Mouse (Mus musculus): ENCODE measurements around the gene Gm20458. TPM values are rescaled to one million over a fixed set of nuclear protein-coding genes. Genes with fewer than 3 reads are reported as not detected.

The Gm20458 gene
- polyA plus RNA-seq, 1 experiment from 2014 or later, result 17.6 TPM

DNA sequence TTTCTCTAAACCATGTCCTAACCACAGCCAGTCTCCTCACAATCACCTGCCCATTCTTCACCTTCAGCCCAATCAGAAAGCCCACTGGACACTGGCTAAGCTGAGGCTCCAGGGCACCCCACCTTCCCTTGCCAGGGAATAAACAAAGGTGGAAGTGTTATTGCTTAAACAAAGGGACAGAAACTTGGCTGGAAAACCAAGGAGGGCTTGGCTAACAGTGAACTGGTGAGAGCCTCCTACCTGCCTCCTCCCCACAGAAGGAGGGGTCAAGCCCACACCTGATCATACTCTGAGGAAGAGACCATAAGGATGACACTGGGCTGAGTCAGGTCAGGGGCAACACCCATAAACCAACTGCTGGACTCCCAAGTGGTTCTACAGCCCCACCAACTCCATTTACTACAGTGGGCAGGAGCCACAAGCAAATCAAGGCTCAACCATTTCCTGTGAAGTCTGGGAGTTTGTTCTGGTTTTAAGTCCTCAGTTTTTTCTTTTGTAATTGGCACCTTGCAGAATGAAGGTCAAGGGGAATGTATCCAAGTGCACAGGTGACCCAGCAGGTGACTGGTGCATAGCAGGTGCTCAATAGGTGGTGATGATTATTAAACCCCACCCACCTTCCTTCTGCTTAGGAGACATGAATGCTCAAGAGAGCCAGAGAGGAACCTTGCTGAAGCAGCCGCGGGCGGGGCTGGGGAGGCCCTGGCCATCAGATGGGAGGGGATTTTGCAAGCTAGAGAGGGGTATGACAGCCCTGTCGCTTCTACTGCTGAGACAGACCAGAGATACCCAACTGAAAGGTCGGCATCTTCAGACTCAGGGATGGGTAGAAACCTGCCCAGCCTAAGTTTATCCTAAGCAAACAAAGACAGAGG lies 25.3 kb upstream of the Gm20458 start:
- 37% methylated on average over 5 of the region's 5 CpGs for WGBS
- Histone ChIP-seq H3K4me3 (no peak overlapping the region), H3K9ac (no peak overlapping the region), H3K36me3 (no peaks in the 10 kb centered on the region), H3K27ac (peak overlapping the region; percentile 12; the same call in 1 of the 2 replicates), H3K4me1 (peaks cover 94% of the 10 kb centered on the region), H3K9me3 (no peaks in the 10 kb centered on the region), H3K4me2 (no peak overlapping the region), H3K27me3 (no peaks in the 10 kb centered on the region)
- no peak for ATAC-seq (ENCODE audit: borderline replicate concordance, extremely low read depth, low FRiP score, low TSS enrichment)

DNA sequence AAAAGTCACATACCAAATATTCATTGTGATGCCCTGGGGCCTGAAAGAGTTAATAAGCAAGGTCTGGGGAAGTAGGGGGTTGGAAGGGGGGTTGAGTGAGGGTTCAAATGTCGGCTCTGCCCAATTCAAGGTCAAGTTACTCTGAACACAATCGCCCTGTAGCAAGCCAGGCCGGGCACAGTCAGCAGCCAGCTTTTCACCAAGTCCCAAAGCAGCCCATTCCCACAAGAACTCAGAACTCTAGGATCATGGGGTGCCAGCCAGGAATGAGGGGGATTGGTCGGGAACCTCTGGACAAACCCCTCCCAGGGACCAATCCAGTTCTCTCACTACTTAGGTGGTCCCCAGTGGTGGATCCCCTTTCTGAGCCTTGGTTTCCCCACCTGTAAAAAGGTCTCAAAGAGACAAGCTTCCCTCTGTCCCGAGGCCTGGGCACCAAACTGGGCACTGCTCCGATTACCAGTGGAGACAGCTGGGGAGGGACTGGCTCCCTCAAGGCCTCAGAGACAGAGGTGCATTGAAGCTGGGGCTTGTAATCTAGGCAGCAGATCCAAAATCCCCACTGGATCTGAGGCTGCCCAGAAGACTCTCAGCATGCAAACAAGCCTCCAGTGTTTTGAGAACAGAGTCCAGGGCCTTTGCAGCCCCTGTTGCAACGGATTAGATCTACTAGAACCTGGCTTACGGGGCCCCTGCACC lies 24.4 kb upstream of the Gm20458 start:
- Histone ChIP-seq H3K27ac (peak overlapping the region; percentile 35; the same call in 1 of the 2 replicates), H3K4me1 (peaks cover 94% of the 10 kb centered on the region), H3K9me3 (no peaks in the 10 kb centered on the region), H3K27me3 (no peaks in the 10 kb centered on the region), H3K4me2 (peak overlapping the region; percentile 17; the same call in 1 of the 2 replicates), H3K9ac (no peak overlapping the region), H3K4me3 (no peak overlapping the region), H3K36me3 (no peaks in the 10 kb centered on the region)
- 23% methylated on average over 8 of the region's 8 CpGs for WGBS
- ATAC-seq (ENCODE audit: borderline replicate concordance, extremely low read depth, low FRiP score, low TSS enrichment), result no peak

DNA sequence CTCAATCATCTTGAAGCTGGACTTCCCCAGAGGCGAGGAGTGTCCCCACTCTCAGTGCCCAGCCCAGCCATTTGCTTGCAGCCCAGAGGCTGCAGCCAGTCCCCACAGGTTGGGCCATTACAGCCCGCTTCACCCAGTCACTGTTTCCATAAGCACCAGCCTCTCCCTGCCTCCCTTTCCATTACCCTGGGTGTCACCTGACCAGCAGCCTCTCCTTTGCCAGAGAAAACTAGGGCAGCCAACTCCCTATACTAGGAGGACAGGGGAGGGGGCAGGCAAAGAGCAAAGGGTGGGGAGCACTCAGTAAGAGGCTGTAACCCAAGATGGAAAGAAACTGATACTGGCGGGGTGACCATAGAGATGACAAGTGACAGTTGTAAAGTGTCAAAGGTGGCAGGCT lies 23.8 kb upstream of the Gm20458 start:
- Histone ChIP-seq H3K27ac (peak overlapping the region; percentile 35; the same call in 1 of the 2 replicates), H3K9me3 (no peaks in the 10 kb centered on the region), H3K4me2 (peak overlapping the region; percentile 17; the same call in 1 of the 2 replicates), H3K4me3 (no peak overlapping the region), H3K9ac (no peak overlapping the region), H3K27me3 (no peaks in the 10 kb centered on the region), H3K4me1 (peaks cover 94% of the 10 kb centered on the region), H3K36me3 (no peaks in the 10 kb centered on the region)
- WGBS, result 45% methylated on average over 3 of the region's 3 CpGs
- ATAC-seq (ENCODE audit: borderline replicate concordance, extremely low read depth, low FRiP score, low TSS enrichment), result no peak

DNA sequence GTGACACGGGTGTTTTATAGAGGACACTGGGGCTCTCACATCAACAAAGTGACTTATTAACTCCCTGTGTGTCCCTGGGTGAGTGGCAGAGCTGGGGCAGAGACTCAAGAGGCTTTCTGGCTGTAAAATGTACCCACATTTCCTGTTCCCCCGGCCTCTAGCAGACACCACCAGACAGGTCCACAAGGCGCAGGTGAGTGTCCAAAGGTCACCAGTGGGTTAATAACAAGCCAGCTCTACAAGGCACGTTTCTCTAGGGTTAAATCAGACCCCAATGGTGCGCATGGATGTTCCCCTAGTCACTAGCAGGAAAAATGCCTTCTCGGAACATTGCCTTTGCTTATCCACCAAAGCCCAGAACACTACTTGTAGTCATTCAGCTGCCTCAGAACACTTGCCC lies 23.1 kb upstream of the Gm20458 start:
- Histone ChIP-seq H3K9me3 (no peaks in the 10 kb centered on the region), H3K4me1 (peaks cover 92% of the 10 kb centered on the region), H3K9ac (no peak overlapping the region), H3K4me3 (no peak overlapping the region), H3K27ac (peak overlapping the region; percentile 22; the same call in 1 of the 2 replicates), H3K4me2 (peak overlapping the region; percentile 26; the same call in 1 of the 2 replicates), H3K27me3 (no peaks in the 10 kb centered on the region), H3K36me3 (no peaks in the 10 kb centered on the region)
- no peak for ATAC-seq (ENCODE audit: borderline replicate concordance, extremely low read depth, low FRiP score, low TSS enrichment)
- 39% methylated on average over 6 of the region's 6 CpGs for whole genome bisulfite sequencing

DNA sequence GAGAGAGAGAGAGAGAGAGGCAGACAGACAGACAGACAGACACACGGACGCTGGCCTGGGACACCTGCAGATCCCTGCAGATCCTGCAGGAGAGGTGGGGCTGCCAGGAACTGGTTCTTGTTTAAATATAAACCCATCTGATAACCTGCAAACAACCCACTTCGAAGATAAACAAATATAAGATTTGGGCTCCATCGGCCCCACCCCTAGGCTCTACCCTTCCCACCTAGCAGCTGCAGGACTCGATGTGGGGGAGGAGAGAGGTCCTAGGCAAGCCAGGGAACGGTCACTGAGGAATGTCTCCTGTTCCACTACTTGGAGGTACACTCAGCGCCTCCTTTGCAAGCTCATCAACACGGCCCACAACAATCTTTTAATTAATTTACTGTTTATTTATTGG lies 22.5 kb upstream of the Gm20458 start:
- peak overlapping the region; percentile 26; the same call in 1 of the 2 replicates for H3K4me2 ChIP-seq
- H3K27ac ChIP-seq, result 0 out of 2 replicates have a peak overlapping the region, but pooled peaks have one; percentile 22
- no peaks in the 10 kb centered on the region for H3K36me3 ChIP-seq
- H3K9me3 ChIP-seq, result no peaks in the 10 kb centered on the region
- no peak overlapping the region for H3K9ac ChIP-seq
- 35% methylated on average over 8 of the region's 8 CpGs for WGBS
- no peaks in the 10 kb centered on the region for H3K27me3 ChIP-seq
- no peak for ATAC-seq (ENCODE audit: borderline replicate concordance, extremely low read depth, low FRiP score, low TSS enrichment)
- 0 out of 2 replicates have a peak overlapping the region, but pooled peaks have one; percentile 1 for H3K4me3 ChIP-seq
- H3K4me1 ChIP-seq, result peaks cover 89% of the 10 kb centered on the region

DNA sequence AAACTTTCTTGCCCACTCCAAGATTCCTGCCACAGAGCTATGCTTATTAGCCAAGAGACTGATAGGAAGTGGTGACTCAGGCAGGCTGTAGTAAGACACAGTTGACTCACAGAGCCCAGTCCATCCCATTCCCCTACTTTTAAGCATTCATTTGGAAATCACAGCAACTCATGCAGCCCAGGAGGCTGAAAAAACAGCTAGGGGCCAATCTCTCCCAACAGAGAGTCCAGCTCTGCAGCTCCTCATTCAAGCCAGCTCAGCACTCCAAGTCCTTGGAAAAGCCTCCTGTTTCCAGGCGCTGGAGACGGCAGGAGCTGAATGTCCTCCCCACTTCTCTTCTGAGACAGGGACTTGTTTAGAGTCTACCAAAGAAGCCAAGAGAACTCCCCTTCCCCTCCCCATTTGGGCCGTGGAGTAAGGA lies 21.8 kb upstream of the Gm20458 start:
- H3K4me3 ChIP-seq, result no peak overlapping the region
- no peak overlapping the region; the same call in 1 of the 2 replicates for H3K27ac ChIP-seq
- H3K4me1 ChIP-seq, result peaks cover 89% of the 10 kb centered on the region
- H3K4me2 ChIP-seq, result peak overlapping the region; percentile 84
- no peaks in the 10 kb centered on the region for H3K9me3 ChIP-seq
- no peak for ATAC-seq (ENCODE audit: borderline replicate concordance, extremely low read depth, low FRiP score, low TSS enrichment)
- no peaks in the 10 kb centered on the region for H3K36me3 ChIP-seq
- no peaks in the 10 kb centered on the region for H3K27me3 ChIP-seq
- no peak overlapping the region for H3K9ac ChIP-seq
- WGBS, result 37% methylated on average over 3 of the region's 3 CpGs

DNA sequence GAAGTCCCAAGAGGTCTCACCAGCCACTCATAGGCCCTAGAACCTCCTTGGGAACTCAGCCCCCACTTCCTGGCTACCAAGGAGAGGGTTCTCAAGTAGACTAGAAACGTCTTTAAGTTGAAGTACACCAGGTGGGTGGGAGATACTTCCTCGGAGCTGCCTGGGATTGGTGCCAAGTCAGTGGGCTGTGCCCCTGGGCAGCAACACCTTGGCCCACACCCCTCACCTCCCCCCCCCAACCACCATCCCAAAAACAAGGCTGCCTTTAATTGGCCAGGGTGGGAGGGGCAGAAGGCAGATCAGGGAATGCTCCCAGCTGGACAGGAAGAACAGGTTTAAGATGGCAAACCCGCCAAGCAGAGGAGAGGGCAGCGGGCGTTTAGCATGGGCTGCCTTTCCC lies 20.5 kb upstream of the Gm20458 start:
- peaks cover 76% of the 10 kb centered on the region for H3K4me1 ChIP-seq
- peak overlapping the region; percentile 69; the same call in 1 of the 2 replicates for H3K27ac ChIP-seq
- no peak overlapping the region for H3K9ac ChIP-seq
- H3K27me3 ChIP-seq, result no peaks in the 10 kb centered on the region
- H3K36me3 ChIP-seq, result no peaks in the 10 kb centered on the region
- 49% methylated on average over 5 of the region's 5 CpGs for WGBS
- no peaks in the 10 kb centered on the region for H3K9me3 ChIP-seq
- H3K4me3 ChIP-seq, result peak overlapping the region; percentile 74
- ATAC-seq (ENCODE audit: borderline replicate concordance, extremely low read depth, low FRiP score, low TSS enrichment), result peak; percentile 19
- H3K4me2 ChIP-seq, result peak overlapping the region; percentile 84

DNA sequence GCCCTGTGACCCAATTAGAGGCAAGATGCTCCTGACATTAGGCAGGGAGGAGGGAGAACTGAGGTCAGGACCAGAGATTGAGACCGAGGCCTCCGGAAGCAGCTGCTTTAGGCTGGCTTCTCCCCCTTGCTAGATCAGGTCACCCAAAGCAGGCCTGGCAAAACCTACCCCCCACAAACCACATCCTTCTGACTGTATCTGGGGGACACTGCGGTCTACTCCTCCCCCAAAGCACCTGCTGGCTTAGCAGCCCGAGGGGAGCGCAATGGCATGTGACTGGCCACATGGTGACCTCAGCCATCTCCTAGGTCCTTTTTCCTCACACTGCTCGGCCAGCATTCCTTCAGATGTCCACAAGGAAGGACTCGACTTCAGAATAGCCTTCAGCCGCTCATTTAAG lies 19.6 kb upstream of the Gm20458 start:
- no peak for ATAC-seq (ENCODE audit: borderline replicate concordance, extremely low read depth, low FRiP score, low TSS enrichment)
- no peaks in the 10 kb centered on the region for H3K36me3 ChIP-seq
- H3K4me1 ChIP-seq, result peaks cover 68% of the 10 kb centered on the region
- peak overlapping the region; percentile 84 for H3K4me2 ChIP-seq
- WGBS, result 38% methylated on average over 8 of the region's 8 CpGs
- H3K9ac ChIP-seq, result peak overlapping the region; percentile 83
- H3K4me3 ChIP-seq, result peak overlapping the region; percentile 74
- peak overlapping the region; percentile 69 for H3K27ac ChIP-seq
- no peaks in the 10 kb centered on the region for H3K9me3 ChIP-seq
- H3K27me3 ChIP-seq, result no peaks in the 10 kb centered on the region

DNA sequence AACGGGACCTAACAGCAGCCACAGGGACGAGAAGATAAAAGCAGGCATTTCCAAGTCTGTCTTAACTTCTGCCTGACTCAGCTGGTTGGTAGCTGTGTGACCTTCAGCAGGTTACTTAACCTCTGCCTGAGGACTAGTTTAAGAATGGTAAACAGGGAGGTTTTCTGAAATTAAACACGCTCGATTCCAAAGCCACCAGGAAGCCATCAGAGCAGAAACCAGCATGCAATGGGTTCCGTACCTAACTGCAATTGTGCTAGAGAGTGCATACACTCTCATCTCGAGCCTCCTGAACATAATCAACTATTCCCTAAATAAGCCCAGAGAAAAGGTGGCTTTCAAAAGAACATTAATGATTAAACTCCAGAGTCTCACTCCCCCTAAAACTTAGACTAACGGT lies 19.0 kb upstream of the Gm20458 start:
- no peak for ATAC-seq (ENCODE audit: borderline replicate concordance, extremely low read depth, low FRiP score, low TSS enrichment)
- no peaks in the 10 kb centered on the region for H3K27me3 ChIP-seq
- H3K36me3 ChIP-seq, result no peaks in the 10 kb centered on the region
- H3K27ac ChIP-seq, result 0 out of 2 replicates have a peak overlapping the region, but pooled peaks have one; percentile 69
- WGBS, result 25% methylated on average over 7 of the region's 7 CpGs
- peak overlapping the region; percentile 74 for H3K4me3 ChIP-seq
- H3K9me3 ChIP-seq, result no peaks in the 10 kb centered on the region
- H3K4me1 ChIP-seq, result peaks cover 62% of the 10 kb centered on the region
- H3K9ac ChIP-seq, result peak overlapping the region; percentile 83
- peak overlapping the region; percentile 84 for H3K4me2 ChIP-seq

DNA sequence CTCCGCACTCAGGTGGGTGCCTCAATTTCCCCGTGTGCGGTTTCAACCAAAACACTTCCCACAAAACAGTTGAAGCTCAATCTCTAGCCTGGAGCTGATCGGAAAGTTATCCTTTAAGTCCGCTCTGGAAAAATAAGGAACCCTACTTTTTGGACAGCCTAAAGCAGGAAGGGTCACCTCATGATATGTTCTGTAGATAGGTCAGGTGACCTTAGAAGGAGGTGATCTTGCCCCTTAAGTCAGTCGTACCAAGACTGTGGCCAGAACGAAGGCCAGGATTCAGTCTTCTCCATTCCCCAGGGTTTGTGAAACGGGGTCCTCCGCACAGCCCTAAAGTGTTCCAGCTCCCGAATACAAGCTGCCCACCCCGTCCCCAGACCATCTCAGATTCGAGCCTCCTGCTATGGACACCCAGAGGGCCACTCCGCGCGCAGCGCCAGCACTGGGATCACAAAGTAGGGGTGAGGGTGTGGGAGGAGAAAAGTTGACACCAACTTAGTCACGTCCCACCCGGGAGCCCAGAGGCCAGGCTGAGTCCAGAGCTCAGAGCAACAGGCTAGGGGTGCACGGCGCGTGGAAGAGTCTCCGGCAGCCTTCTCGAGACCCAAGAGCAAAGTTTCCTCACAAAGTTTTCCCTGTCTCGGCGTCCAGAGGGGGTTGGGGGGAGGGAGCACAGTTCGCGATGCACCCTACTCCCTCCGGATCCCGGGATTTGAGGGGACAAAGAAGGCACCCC lies 18.3 kb upstream of the Gm20458 start:
- peak; percentile 65 for ATAC-seq (ENCODE audit: borderline replicate concordance, extremely low read depth, low FRiP score, low TSS enrichment)
- Histone ChIP-seq H3K9me3 (no peaks in the 10 kb centered on the region), H3K9ac (peak overlapping the region; percentile 83), H3K36me3 (no peaks in the 10 kb centered on the region), H3K4me3 (peak overlapping the region; percentile 74), H3K4me2 (peak overlapping the region; percentile 84), H3K27ac (peak overlapping the region; percentile 89), H3K27me3 (no peaks in the 10 kb centered on the region), H3K4me1 (peaks cover 54% of the 10 kb centered on the region)
- 3% methylated on average over 29 of the region's 29 CpGs for WGBS

DNA sequence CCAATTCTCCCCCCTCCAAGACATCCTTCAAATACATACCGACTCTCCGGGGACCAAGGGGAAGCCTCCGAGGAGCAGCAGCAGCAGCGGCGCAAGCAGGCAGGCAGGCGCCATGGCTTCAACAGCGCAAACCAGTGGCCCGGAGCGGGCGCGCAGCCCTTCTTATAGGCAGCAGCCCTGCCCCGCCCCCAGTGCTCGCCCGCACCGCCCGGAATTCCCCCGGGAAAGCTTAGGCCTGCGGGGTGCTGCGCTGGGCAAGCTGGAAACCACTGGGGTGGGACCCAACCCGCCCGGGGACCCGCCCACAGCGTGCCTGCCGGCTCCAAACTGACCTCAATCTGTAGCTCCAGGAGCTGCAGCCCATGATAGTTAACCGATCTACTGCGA lies 17.7 kb upstream of the Gm20458 start:
- Histone ChIP-seq H3K9ac (peak overlapping the region; percentile 83), H3K4me2 (peak overlapping the region; percentile 84), H3K4me3 (peak overlapping the region; percentile 74), H3K36me3 (no peaks in the 10 kb centered on the region), H3K9me3 (no peaks in the 10 kb centered on the region), H3K27me3 (no peaks in the 10 kb centered on the region), H3K27ac (peak overlapping the region; percentile 89), H3K4me1 (peaks cover 50% of the 10 kb centered on the region)
- 0% methylated on average over 26 of the region's 26 CpGs for WGBS
- ATAC-seq (ENCODE audit: borderline replicate concordance, extremely low read depth, low FRiP score, low TSS enrichment), result peak; percentile 94
